Mouse (Mus musculus) common myeloid progenitor, adult 5-6 weeks (primary cell): ENCODE data around the gene Serpinb9c. TPM values are rescaled to one million over a fixed set of nuclear protein-coding genes. Genes with fewer than 3 reads are reported as not detected.
"Not testable (repeated sequence)": the region's sequence is repeated elsewhere in the genome, so short reads cannot be mapped to it uniquely, and the experiment has no call there.

Experiments used
- ATAC-seq: replicated peaks from 2 replicates; pipeline ENCODE4 v1.8.0; 2016; ENCODE audit warnings: low read depth, mild to moderate bottlenecking, moderate TSS enrichment, inconsistent platforms; ENCODE audit not compliant: poor library complexity, severe bottlenecking
- total RNA-seq: library from RNA; stranded (forward); fragments of 200-1000, 187-1606 nt; gene quantifications from 2 replicates; pipeline ENCODE4 v1.2.3, GENCODE M21; 2017

The Serpinb9c gene
- total RNA-seq, result not detected in 2 replicates

DNA sequence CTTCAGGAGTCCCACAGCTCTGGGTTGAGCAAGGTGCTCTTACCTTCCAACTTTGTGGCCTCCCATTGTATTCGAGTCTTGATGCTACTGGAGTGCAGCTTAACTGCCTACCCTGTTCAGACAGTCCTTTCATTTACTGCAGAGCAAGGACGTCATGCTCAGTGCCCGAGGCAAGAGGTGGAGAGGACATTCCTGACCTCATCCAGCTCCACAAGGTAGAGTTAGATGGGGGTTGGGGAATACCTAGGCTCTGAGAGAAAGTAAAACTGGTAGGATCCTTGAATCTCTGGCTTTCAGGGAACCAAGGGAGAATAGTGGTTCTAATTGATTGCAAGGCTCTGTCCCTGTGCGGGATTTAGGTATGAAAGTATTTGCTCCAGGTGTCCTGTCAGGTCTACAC, at the start of gene Serpinb9c:
Gene Serpinb9c, minus strand, starts transcription at position 101 of the 400 bp plus-strand sequence.
- no peak for ATAC-seq

DNA sequence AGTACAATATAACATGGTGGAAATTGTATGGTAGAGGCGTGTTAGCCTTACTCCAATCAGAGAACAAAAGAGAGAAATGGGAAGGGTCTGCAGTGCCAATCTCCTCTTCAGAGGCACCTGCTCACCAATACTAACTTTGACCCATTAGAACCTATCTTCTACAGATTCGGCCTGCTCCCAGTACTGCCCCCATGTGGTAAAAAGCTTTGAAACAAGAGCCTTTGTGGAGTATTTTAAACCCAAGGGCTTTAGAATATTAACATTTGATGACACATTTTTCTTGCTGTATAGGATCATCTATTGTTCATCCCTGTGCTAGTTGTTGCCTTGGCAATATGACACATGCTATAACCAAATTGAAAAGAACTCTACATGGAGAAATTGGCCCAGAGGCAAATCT, 40.2 kb upstream of the Serpinb9c start:
- no peak for ATAC-seq

DNA sequence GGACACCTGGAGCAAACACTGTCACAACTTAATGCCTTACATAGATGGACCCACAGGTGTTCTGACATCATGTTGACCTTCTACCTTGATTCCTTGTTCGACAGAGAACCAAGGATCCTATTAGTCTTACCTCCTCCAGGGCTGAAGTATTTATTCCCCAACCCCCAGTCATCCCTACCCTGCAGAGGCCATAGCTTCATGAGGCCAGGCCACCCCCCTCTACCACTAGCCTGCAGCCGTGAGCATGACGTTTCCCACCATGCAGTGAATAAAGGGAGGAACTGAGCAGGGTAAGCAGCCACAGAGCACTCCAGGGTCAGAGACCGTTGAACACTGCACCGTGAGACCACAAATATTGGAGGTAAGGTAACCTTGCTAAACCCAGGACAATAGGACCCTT, 33.1 kb upstream of the Serpinb9c start, which contains the start of gene Serpinb9d:
Gene Serpinb9d, plus strand, starts transcription at position 301 of the 400 bp plus-strand sequence.
- no peak for ATAC-seq

DNA sequence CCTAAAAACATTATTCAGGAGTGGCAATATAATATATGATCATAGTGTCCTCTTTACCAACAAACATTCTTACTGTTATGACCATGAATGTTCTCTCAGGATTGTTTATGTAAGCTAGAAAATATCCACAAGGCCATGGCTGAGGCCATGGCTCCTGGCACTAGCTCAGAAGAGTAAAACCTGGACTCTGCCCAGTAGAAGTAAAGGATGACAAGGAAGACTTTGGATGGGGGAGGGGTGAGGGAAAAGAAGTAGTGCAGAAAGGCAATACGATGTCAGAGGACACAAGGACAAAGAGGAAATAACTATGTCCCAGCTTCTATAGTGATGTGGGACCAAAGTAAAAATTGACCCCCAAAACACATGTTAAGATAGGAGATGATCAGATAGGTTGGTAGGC, 30.9 kb upstream of the Serpinb9c start:
- not testable (repeated sequence) for ATAC-seq

DNA sequence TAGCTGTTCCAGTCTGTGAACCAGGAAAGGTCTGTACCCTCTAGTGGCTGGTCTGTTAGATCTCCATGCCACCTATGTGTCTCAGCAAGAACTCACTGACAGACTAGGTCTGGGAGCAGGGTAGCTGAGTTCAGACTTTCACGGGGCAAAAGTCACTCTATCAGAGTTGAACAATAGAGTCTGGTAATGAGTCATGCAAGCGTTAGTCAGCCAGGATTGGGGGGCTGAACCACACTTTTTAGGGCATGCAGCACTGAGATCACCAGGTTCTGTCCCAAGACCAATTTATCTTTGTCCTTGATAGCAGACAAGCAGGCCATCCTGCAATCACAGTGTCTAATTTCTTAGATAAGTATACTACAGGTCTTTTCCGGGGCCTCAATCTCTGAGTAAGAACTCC, 18.1 kb downstream of the Serpinb9c start:
- ATAC-seq, result no peak

DNA sequence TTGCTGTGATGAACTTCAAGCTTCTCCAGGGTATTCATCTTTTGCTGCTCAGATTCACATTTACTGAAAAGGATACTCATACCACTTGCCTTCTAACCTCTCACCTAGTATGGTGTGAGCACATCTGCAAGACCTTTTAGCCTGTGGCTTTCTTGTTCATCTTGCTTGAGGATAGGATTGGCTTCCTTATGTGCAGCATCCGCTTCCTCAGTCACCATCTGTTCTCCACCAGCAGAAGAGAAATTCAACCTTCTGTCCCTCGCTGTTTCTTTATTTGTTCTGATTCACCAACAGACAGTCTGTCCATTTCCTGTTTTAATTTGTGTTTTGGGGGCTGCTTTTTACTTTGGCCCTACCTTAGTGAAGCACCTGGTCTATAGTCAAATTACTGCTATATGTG, 21.8 kb downstream of the Serpinb9c start:
- ATAC-seq, result no peak

DNA sequence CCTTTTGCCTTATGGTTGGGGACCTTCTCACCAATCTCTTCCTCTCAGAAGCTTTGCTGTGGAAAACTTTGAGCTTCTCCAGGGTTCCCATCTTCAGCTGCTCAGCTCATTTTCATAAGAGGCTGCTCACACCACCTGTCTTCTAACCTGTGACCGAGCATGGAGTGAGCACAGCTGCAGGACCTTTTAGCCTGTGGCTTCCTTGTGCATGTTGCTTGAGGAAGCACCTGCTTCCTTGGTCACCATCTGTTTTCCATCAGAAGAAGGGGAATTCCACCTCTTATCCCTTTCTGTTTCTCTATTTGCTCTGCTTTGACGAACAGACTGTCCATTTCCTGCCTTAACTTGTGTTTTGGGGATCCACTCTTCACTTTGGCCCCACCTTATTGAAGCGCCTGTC, 46.5 kb downstream of the Serpinb9c start:
- ATAC-seq, result no peak

DNA sequence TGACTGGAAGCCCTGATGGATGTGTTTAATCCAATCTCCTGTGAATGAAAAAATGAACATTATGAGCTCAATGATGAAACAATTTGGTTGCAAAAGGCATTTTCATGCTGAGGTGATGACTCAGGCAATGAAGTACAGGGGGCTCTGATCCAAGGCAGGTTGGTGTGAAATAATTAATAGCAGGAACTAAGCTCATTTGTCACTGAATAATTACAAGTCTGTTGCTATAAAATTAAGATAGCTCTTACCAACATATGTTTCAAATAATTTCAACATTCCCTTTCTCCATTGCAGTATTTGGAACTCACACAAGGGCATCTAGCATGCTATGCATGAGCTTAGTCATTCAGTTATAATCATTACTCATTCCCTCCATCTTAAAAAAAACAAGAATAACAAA, 53.9 kb downstream of the Serpinb9c start:
- ATAC-seq, result no peak

Other genes with a start within 250 kb of the Serpinb9c start
- gene Serpinb6b, start 194.5 kb downstream of the Serpinb9c start, total RNA-seq, result 14.7 and 15.7 TPM in 2 replicates
- gene Serpinb9, start 156.5 kb downstream of the Serpinb9c start, total RNA-seq, result 7.5 and 7.9 TPM in 2 replicates
- not detected in 2 replicates for gene Serpinb9b, start 132.3 kb downstream of the Serpinb9c start, total RNA-seq
- gene Serpinb1b, start 81.2 kb downstream of the Serpinb9c start, total RNA-seq, result not detected in 2 replicates
- gene Serpinb9d, start 33.2 kb upstream of the Serpinb9c start, total RNA-seq, result not detected in 2 replicates
- gene Serpinb9e, start 89.9 kb upstream of the Serpinb9c start, total RNA-seq, result not detected in 2 replicates
- not detected in 2 replicates for gene Serpinb9f, start 164.3 kb upstream of the Serpinb9c start, total RNA-seq
- gene Gm11397, start 236.0 kb upstream of the Serpinb9c start, total RNA-seq, result not detected in 2 replicates